Mouse (Mus musculus): ENCODE results near the gene Mrpl1. TPM values are rescaled to one million over a fixed set of nuclear protein-coding genes. Genes with fewer than 3 reads are reported as not detected.

Gene Mrpl1
- polyA plus RNA-seq, 1 experiment from 2014 or later, result 18.7 TPM

DNA sequence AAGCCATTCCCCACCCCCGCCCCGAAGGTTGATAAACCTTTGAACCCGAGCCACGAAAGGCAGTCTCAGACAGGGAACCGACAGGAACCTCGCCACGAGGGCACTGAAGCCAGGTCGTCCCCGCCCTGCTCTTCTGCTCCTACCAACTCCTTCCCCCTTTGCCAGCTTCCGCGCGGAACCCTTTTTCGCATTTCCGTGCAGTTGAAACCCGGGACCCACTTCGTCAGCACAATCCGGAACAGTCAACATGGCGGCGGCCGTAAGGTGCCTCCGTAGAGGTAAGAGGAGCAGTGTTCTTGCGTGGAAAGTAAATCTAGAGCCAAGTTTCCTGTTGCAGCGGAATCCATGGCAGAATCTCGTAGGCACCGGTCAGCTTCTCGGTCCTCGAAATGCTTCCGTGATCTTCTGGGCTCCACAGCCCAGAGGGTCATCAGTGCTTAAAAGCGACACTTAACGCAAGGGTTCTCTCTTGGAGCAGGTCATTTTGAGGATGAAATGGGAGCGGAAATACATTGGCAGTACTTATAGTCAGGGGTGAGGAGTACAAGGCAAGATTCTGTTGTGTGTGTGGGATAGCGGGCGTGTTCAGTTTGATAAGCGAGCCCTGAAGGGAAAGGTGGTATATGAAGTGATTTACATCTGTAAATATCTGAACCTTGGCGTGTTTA is 757 bp downstream of the Mrpl1 start:
- Histone ChIP-seq H3K27me3 (no peaks in the 10 kb centered on the region), H3K9ac (peak overlapping the region; percentile 77), H3K4me2 (peak overlapping the region; percentile 75), H3K27ac (peak overlapping the region; percentile 51; the same call in 1 of the 2 replicates), H3K36me3 (ENCODE audit: poor library complexity, severe bottlenecking) (peaks cover 7% of the 10 kb centered on the region), H3K4me1 (peaks cover 24% of the 10 kb centered on the region), H3K4me3 (peak overlapping the region; percentile 84), H3K9me3 (replicated peaks) (no peaks in the 10 kb centered on the region)
- under 1% methylated on average over 35 of the region's 35 CpGs for WGBS
- peak; percentile 98 for ATAC-seq

DNA sequence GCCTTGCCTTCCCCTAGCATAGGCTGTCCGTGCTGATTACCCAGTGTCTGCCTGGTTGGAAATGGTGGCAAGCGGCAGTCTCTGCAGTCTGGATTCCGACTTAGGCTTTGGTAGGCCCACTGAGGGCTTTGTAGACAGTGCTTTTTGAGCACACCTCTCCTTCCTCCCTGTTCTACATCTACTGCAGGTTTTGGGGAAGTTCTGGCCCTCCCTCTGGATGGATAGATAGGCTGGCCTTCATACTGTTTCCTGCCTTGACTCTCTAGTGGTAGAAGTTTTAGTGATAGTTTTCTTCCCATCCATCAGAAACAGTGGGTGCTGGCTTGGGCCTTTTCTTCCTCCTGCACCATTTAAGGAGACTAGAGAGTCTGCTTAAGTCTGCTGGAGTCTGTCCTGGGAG is 9.4 kb downstream of the Mrpl1 start:
- Histone ChIP-seq H3K36me3 (ENCODE audit: poor library complexity, severe bottlenecking) (peaks cover 7% of the 10 kb centered on the region), H3K4me3 (no peak overlapping the region), H3K27ac (no peak overlapping the region), H3K27me3 (no peaks in the 10 kb centered on the region), H3K9ac (no peak overlapping the region), H3K9me3 (replicated peaks) (no peaks in the 10 kb centered on the region), H3K4me2 (no peak overlapping the region), H3K4me1 (no peaks in the 10 kb centered on the region)
- ATAC-seq, result no peak
- WGBS, result 72% methylated on average over 3 of the region's 3 CpGs

GRCm38 (mm10) chr5:96219512-96219911 is 10.2 kb downstream of the Mrpl1 start:
- 68% methylated on average over 4 of the region's 4 CpGs for WGBS
- Histone ChIP-seq H3K9ac (no peak overlapping the region), H3K36me3 (ENCODE audit: poor library complexity, severe bottlenecking) (peaks cover 6% of the 10 kb centered on the region; the same call in 1 of the 2 replicates), H3K27me3 (no peaks in the 10 kb centered on the region), H3K4me1 (no peaks in the 10 kb centered on the region), H3K4me2 (no peak overlapping the region), H3K27ac (no peak overlapping the region), H3K9me3 (replicated peaks) (no peaks in the 10 kb centered on the region), H3K4me3 (no peak overlapping the region)
- ATAC-seq, result no peak

DNA sequence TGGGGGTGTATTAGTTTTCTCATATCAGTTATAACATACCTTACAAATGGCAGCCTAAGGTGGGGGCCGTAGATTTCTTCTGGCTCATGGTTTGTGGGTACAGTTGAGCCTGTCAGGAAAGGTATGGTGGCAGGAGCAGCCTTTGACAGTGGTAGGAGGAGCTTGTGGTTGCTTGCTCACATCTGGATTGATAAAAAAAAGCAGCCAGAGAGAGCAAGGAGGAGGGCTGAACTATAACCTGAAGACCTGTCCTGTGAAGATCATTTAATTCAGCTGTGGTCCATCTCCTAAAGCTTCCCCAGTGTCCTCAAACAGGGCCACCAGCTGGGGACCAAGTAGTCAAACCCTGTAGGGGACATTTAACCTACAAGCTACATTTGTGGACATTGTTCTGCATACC is 12.0 kb downstream of the Mrpl1 start:
- WGBS, result 93% methylated on average over 1 of the region's 1 CpGs
- H3K4me1 ChIP-seq, result no peaks in the 10 kb centered on the region
- H3K4me3 ChIP-seq, result no peak overlapping the region
- H3K9me3 ChIP-seq (replicated peaks), result no peaks in the 10 kb centered on the region
- no peaks in the 10 kb centered on the region for H3K27me3 ChIP-seq
- no peak overlapping the region for H3K9ac ChIP-seq
- H3K4me2 ChIP-seq, result no peak overlapping the region
- H3K36me3 ChIP-seq (ENCODE audit: poor library complexity, severe bottlenecking), result peaks cover 14% of the 10 kb centered on the region; the same call in 1 of the 2 replicates
- no peak for ATAC-seq
- no peak overlapping the region for H3K27ac ChIP-seq

DNA sequence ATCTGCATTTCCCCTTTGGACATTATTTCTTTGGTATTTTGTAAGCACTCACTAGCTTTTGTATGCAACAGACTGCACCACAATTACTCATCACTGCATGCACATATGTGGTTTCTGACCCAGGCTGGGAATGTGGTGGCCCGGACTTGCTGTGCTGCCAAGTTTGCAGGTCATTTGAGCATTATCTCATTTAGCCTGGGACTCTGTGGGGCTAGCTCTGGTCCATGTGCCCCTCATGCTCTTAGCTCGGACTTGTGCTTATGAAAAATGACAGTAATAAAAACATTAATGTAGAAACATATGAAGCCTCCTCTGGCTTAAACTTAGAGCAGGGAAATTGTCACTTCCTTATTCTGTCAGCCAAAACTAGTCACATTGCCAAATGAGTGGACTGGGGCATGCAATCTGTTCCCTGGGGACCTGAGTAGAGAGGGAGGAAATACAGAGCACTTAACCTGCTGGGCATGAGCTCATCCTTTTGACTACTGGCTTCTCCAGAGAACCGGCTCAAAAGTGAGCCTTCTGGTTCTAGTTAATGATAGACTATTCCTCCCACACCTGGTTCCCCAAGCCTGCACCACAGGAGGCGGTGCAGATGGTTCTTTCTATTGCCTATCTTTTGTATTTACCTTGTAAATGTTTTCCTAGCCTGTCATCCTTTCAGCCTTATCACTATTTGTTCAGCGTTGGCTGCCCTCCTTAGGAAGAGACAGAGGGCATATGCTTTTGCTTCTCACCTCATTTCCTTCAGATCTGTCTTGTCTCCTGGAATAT is 12.7 kb downstream of the Mrpl1 start:
- no peak overlapping the region for H3K9ac ChIP-seq
- no peak overlapping the region for H3K4me3 ChIP-seq
- peaks cover 19% of the 10 kb centered on the region for H3K36me3 ChIP-seq (ENCODE audit: poor library complexity, severe bottlenecking)
- H3K4me1 ChIP-seq, result no peaks in the 10 kb centered on the region
- no peaks in the 10 kb centered on the region for H3K27me3 ChIP-seq
- no peaks in the 10 kb centered on the region for H3K9me3 ChIP-seq (replicated peaks)
- no peak overlapping the region for H3K4me2 ChIP-seq
- WGBS, result 83% methylated on average over 5 of the region's 5 CpGs
- H3K27ac ChIP-seq, result no peak overlapping the region
- ATAC-seq, result no peak

DNA sequence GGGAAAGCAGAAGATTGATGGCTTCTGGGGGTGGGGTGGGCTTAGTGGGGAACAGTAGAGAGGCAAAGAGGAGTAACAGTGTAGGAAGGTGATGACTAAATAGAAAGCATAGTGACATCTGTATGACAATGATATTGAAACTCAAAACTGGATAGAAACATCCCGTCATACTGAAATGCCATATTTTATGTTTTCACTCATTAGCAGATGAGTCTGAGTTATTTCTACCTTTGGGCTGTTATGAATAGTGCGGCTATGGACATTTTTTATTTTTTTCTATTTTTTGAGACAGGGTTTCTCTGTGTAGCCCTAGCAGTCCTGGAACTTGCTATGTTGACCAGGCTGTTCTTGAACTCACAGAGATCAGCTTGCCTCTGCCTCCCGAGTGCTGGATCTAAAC is 13.7 kb downstream of the Mrpl1 start:
- no peak for ATAC-seq

DNA sequence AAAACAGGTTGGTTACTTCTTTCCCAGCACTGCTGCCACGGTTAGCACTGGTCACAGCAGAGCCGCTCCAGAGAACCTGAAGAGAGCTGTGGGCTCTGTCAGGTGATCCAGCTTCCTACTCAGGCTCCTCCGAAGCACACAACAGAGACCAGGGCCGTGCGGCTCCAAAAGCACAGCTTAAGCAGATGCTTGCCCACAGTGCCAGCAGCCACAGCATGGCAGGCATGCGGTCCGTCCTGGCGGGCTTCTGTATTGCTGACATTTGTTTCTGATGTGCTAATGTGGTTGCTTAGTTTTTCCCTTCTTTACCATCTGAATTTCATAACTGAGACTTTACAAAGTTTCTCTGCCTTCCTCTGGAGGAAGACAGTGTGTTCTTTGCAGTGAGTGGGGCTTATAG is 17.2 kb downstream of the Mrpl1 start:
- H3K9ac ChIP-seq, result no peak overlapping the region
- no peaks in the 10 kb centered on the region for H3K9me3 ChIP-seq (replicated peaks)
- H3K36me3 ChIP-seq (ENCODE audit: poor library complexity, severe bottlenecking), result peaks cover 32% of the 10 kb centered on the region
- no peak overlapping the region for H3K4me3 ChIP-seq
- H3K27ac ChIP-seq, result no peak overlapping the region
- H3K4me1 ChIP-seq, result no peaks in the 10 kb centered on the region
- ATAC-seq, result no peak; the same call in 1 of the 2 replicates
- no peak overlapping the region for H3K4me2 ChIP-seq
- 88% methylated on average over 8 of the region's 8 CpGs for WGBS
- no peaks in the 10 kb centered on the region for H3K27me3 ChIP-seq

More for the DNA sequence above, 13.7 kb downstream of the Mrpl1 start:
- H3K9ac ChIP-seq, result no peak overlapping the region
- H3K9me3 ChIP-seq (replicated peaks), result no peaks in the 10 kb centered on the region
- no peaks in the 10 kb centered on the region for H3K4me1 ChIP-seq
- no peak overlapping the region for H3K4me2 ChIP-seq
- H3K27ac ChIP-seq, result no peak overlapping the region
- H3K4me3 ChIP-seq, result no peak overlapping the region
- H3K27me3 ChIP-seq, result no peaks in the 10 kb centered on the region
- 90% methylated on average over 3 of the region's 3 CpGs for WGBS
- peaks cover 19% of the 10 kb centered on the region for H3K36me3 ChIP-seq (ENCODE audit: poor library complexity, severe bottlenecking)

DNA sequence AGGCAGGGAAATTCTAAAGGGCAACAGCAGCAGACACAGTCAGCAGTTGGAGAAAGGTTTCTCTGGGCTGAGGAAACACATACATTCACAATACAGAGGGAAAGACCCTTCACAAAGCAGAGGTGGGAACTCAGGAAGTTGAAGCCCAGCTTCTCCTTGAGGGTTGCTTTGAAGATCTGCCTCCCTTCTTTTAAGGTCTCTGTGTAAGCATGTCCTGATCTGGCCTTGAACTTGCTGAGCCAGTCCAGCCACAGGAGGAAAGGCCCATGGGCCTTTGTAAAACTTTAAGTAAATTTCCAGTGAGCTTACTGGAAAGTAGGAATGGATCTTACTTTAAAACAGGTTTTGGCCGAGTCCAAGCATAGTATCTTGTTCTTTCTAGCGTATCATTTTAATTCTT is 19.7 kb downstream of the Mrpl1 start:
- Histone ChIP-seq H3K4me2 (no peak overlapping the region), H3K36me3 (ENCODE audit: poor library complexity, severe bottlenecking) (peaks cover 36% of the 10 kb centered on the region), H3K9me3 (replicated peaks) (no peaks in the 10 kb centered on the region), H3K9ac (no peak overlapping the region), H3K27ac (no peak overlapping the region), H3K27me3 (no peaks in the 10 kb centered on the region), H3K4me3 (no peak overlapping the region), H3K4me1 (no peaks in the 10 kb centered on the region)
- ATAC-seq, result no peak
- 100% methylated on average over 2 of the region's 2 CpGs for WGBS

GRCm38 (mm10) chr5:96238797-96239196 is 29.5 kb downstream of the Mrpl1 start:
- no peak for ATAC-seq
- no peaks in the 10 kb centered on the region for H3K9me3 ChIP-seq (replicated peaks)
- no peak overlapping the region for H3K9ac ChIP-seq
- no peaks in the 10 kb centered on the region for H3K4me1 ChIP-seq
- no peak overlapping the region for H3K4me3 ChIP-seq
- H3K4me2 ChIP-seq, result no peak overlapping the region
- H3K27ac ChIP-seq, result no peak overlapping the region
- H3K27me3 ChIP-seq, result no peaks in the 10 kb centered on the region
- peaks cover 18% of the 10 kb centered on the region for H3K36me3 ChIP-seq (ENCODE audit: poor library complexity, severe bottlenecking)
- 92% methylated on average over 5 of the region's 5 CpGs for WGBS

- no peak for ATAC-seq
- no peak overlapping the region for H3K27ac ChIP-seq
- WGBS, result 82% methylated on average over 1 of the region's 1 CpGs
- H3K9me3 ChIP-seq (replicated peaks), result no peaks in the 10 kb centered on the region
- no peaks in the 10 kb centered on the region for H3K27me3 ChIP-seq
- H3K4me1 ChIP-seq, result no peaks in the 10 kb centered on the region
- peaks cover 18% of the 10 kb centered on the region for H3K36me3 ChIP-seq (ENCODE audit: poor library complexity, severe bottlenecking)
- no peak overlapping the region for H3K9ac ChIP-seq
- no peak overlapping the region for H3K4me2 ChIP-seq
- H3K4me3 ChIP-seq, result no peak overlapping the region
These were observed 31.6 kb downstream of the Mrpl1 start for GRCm38 (mm10) chr5:96240856-96241255.

- H3K4me3 ChIP-seq, result no peak overlapping the region
- H3K36me3 ChIP-seq (ENCODE audit: poor library complexity, severe bottlenecking), result peaks cover 11% of the 10 kb centered on the region
- H3K27ac ChIP-seq, result no peak overlapping the region
- 80% methylated on average over 1 of the region's 1 CpGs for WGBS
- H3K4me2 ChIP-seq, result no peak overlapping the region
- no peaks in the 10 kb centered on the region for H3K9me3 ChIP-seq (replicated peaks)
- no peak overlapping the region for H3K9ac ChIP-seq
- H3K27me3 ChIP-seq, result no peaks in the 10 kb centered on the region
- H3K4me1 ChIP-seq, result no peaks in the 10 kb centered on the region
- no peak for ATAC-seq
These were observed 35.2 kb downstream of the Mrpl1 start for GRCm38 (mm10) chr5:96244511-96244910.

GRCm38 (mm10) chr5:96253995-96254394 is 44.7 kb downstream of the Mrpl1 start:
- 90% methylated on average over 2 of the region's 2 CpGs for whole genome bisulfite sequencing
- H3K4me2 ChIP-seq, result no peak overlapping the region
- no peak overlapping the region for H3K9ac ChIP-seq
- no peak overlapping the region for H3K4me3 ChIP-seq
- no peak for ATAC-seq
- H3K9me3 ChIP-seq (replicated peaks), result no peaks in the 10 kb centered on the region
- no peaks in the 10 kb centered on the region for H3K4me1 ChIP-seq
- no peaks in the 10 kb centered on the region for H3K27me3 ChIP-seq
- H3K27ac ChIP-seq, result no peak overlapping the region
- H3K36me3 ChIP-seq (ENCODE audit: poor library complexity, severe bottlenecking), result peaks cover 3% of the 10 kb centered on the region; the same call in 1 of the 2 replicates
